Mouse (Mus musculus) erythroblast, embryonic 14.5 days (primary cell): ENCODE data around the gene Cep170. TPM values are rescaled to one million over a fixed set of nuclear protein-coding genes. Genes with fewer than 3 reads are reported as not detected.
"Not testable (repeated sequence)": the region's sequence is repeated elsewhere in the genome, so short reads cannot be mapped to it uniquely, and the experiment has no call there.

Experiments
- H3K27me3 ChIP-seq: 2 replicates; pipeline ENCODE4 v1.6.1; 2012; ENCODE audit warnings: inconsistent platforms; ENCODE audit not compliant: control insufficient read depth
- H3K36me3 ChIP-seq: 2 replicates; pipeline ENCODE4 v1.6.1; 2012; ENCODE audit warnings: mild to moderate bottlenecking, inconsistent platforms; ENCODE audit not compliant: control insufficient read depth
- H3K4me1 ChIP-seq: 2 replicates; pipeline ENCODE4 v1.6.1; 2012; ENCODE audit warnings: inconsistent platforms; ENCODE audit not compliant: control insufficient read depth
- H3K4me3 ChIP-seq: replicated peaks from 2 replicates; pipeline ENCODE3; 2012; ENCODE audit warnings: moderate library complexity, mild to moderate bottlenecking, inconsistent platforms
- H3K9me3 ChIP-seq: 2 replicates; pipeline ENCODE4 v1.6.1; 2012; ENCODE audit warnings: low read length, inconsistent platforms, mixed read lengths; ENCODE audit not compliant: control insufficient read depth
- GATA1 ChIP-seq: IDR thresholded peaks from 2 replicates; pipeline ENCODE4 v1.6.1; 2012; ENCODE audit warnings: low read length, inconsistent platforms, mixed read lengths
- TAL1 ChIP-seq: IDR thresholded peaks from 3 replicates; pipeline ENCODE4 v1.6.1; 2012; ENCODE audit warnings: low read length, inconsistent platforms, mixed read lengths
- polyA plus RNA-seq: library from polyadenylated mRNA; stranded (reverse); fragments of >175 nt; gene quantifications from 2 replicates; pipeline ENCODE4 v1.2.3, GENCODE M21; 2012

Cep170 gene
- 0.03 and 0.07 TPM in 2 replicates for polyA plus RNA-seq

- Histone ChIP-seq H3K4me3 (peak within 1 kb of the TSS; percentile 73), H3K4me1 (peaks cover 38% of the 10 kb centered on the region), H3K27me3 (no peaks in the 10 kb centered on the region), H3K9me3 (no peaks in the 10 kb centered on the region), H3K36me3 (0 out of 2 replicates have a peak, but pooled peaks cover 3% of the 10 kb centered on the region)
- TF ChIP-seq TAL1: no peak
- no peak for TF ChIP-seq GATA1
Observed at GRCm38 (mm10) chr1:176814036-176814420, at the start of gene Cep170. Gene Cep170, minus strand, starts transcription at chr1:176814067.

GRCm38 (mm10) chr1:176861981-176862644 is 48.2 kb upstream of the Cep170 start:
- Histone ChIP-seq H3K4me1 (no peaks in the 10 kb centered on the region), H3K9me3 (no peaks in the 10 kb centered on the region), H3K27me3 (no peaks in the 10 kb centered on the region), H3K36me3 (no peaks in the 10 kb centered on the region), H3K4me3 (no peak overlapping the region)
- TF ChIP-seq GATA1: no peak
- TF ChIP-seq TAL1: no peak

GRCm38 (mm10) chr1:176852813-176853590 is 39.1 kb upstream of the Cep170 start:
- no peak overlapping the region for H3K4me3 ChIP-seq
- no peaks in the 10 kb centered on the region for H3K9me3 ChIP-seq
- TF ChIP-seq TAL1 (no peak), GATA1 (no peak)
- H3K27me3 ChIP-seq: no peaks in the 10 kb centered on the region
- H3K36me3 ChIP-seq: peaks cover 2% of the 10 kb centered on the region; the same call in 1 of the 2 replicates
- no peaks in the 10 kb centered on the region for H3K4me1 ChIP-seq

- no peaks in the 10 kb centered on the region for H3K27me3 ChIP-seq
- H3K36me3 ChIP-seq: peaks cover 2% of the 10 kb centered on the region; the same call in 1 of the 2 replicates
- no peaks in the 10 kb centered on the region for H3K9me3 ChIP-seq
- H3K4me3 ChIP-seq: no peak overlapping the region
- no peak for TF ChIP-seq TAL1
- no peak for TF ChIP-seq GATA1
- no peaks in the 10 kb centered on the region for H3K4me1 ChIP-seq
Observed at GRCm38 (mm10) chr1:176851401-176851800, 37.5 kb upstream of the Cep170 start.

- Histone ChIP-seq H3K4me3 (no peak overlapping the region), H3K36me3 (peaks cover 3% of the 10 kb centered on the region), H3K9me3 (no peaks in the 10 kb centered on the region), H3K27me3 (no peaks in the 10 kb centered on the region), H3K4me1 (no peaks in the 10 kb centered on the region)
- TF ChIP-seq TAL1 (no peak), GATA1 (no peak)
Observed at GRCm38 (mm10) chr1:176849377-176849776, 35.5 kb upstream of the Cep170 start.

- H3K4me1 ChIP-seq: no peaks in the 10 kb centered on the region
- H3K36me3 ChIP-seq: peaks cover 3% of the 10 kb centered on the region
- no peaks in the 10 kb centered on the region for H3K27me3 ChIP-seq
- no peak overlapping the region for H3K4me3 ChIP-seq
- TF ChIP-seq GATA1 (no peak), TAL1 (no peak)
- no peaks in the 10 kb centered on the region for H3K9me3 ChIP-seq
Observed at GRCm38 (mm10) chr1:176848613-176849290, 34.9 kb upstream of the Cep170 start.

- no peaks in the 10 kb centered on the region for H3K27me3 ChIP-seq
Observed at GRCm38 (mm10) chr1:176847118-176847859, 33.4 kb upstream of the Cep170 start.

GRCm38 (mm10) chr1:176845082-176845977 is 31.5 kb upstream of the Cep170 start:
- no peaks in the 10 kb centered on the region for H3K4me1 ChIP-seq

More at GRCm38 (mm10) chr1:176847118-176847859, 33.4 kb upstream of the Cep170 start:
- Histone ChIP-seq H3K4me3 (no peak overlapping the region), H3K36me3 (peaks cover 3% of the 10 kb centered on the region), H3K4me1 (no peaks in the 10 kb centered on the region), H3K9me3 (no peaks in the 10 kb centered on the region)
- TF ChIP-seq GATA1 (no peak), TAL1 (no peak)

GRCm38 (mm10) chr1:176836562-176836961 is 22.7 kb upstream of the Cep170 start:
- Histone ChIP-seq H3K27me3 (peaks cover 18% of the 10 kb centered on the region), H3K4me1 (peaks cover 15% of the 10 kb centered on the region)
- not testable (repeated sequence) for H3K4me3 ChIP-seq, H3K36me3 ChIP-seq, H3K9me3 ChIP-seq

More at GRCm38 (mm10) chr1:176845082-176845977, 31.5 kb upstream of the Cep170 start:
- no peak for TF ChIP-seq GATA1
- no peak for TF ChIP-seq TAL1
- Histone ChIP-seq H3K9me3 (no peaks in the 10 kb centered on the region), H3K4me3 (no peak overlapping the region), H3K36me3 (peaks cover 3% of the 10 kb centered on the region), H3K27me3 (no peaks in the 10 kb centered on the region)
